Mouse (Mus musculus): ENCODE measurements around the gene Sfpq. TPM values are rescaled to one million over a fixed set of nuclear protein-coding genes. Genes with fewer than 3 reads are reported as not detected.

Sfpq gene
- 100 to 1,000 TPM in 1 of 2 experiments, 10 to 100 TPM in 1; 23.1 to 109 TPM for polyA plus RNA-seq (2012; fragmentation: generic; extraction: Trizol)

GRCm38 (mm10) chr4:127021151-127021945 lies at the start of gene Sfpq:
Gene Sfpq, plus strand, starts transcription at chr4:127021324.

DNA sequence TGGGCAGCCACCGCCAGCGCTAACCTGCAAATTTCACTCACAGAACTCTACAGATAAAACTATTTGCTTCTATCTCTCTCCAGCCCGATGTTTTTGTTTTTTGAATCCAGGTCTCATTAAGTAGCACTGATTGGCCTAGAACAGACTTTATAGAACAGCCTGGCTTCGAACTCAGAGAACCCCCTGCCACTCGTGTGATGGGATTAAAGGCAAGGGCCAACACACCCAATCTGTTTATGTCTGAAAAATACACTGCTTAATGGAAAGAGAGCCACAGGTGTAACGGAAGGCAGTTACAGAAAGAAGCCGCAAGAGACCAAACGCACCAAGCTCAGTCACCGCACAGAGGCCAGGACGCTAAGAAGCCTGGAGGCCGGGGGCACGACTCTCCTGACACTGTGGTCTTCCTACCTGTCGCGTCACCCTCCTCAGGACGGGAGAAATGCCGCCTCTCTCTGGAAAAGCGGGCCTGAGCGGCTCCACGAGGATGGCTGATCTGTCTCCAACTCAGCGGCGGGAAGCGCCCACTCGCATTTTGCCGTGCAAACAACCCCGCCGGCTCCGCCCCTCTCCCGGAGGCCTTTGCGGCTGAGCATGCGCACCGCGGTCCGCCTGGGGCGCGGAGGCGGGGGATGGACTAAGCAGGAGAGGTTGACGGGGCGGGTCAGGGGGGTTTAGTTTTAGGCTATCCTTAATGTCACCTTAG lies 39.6 kb downstream of the Sfpq start, which contains the start of gene Zmym1:
Gene Zmym1, minus strand, starts transcription at position 568 of the 706 bp plus-strand sequence.

DNA sequence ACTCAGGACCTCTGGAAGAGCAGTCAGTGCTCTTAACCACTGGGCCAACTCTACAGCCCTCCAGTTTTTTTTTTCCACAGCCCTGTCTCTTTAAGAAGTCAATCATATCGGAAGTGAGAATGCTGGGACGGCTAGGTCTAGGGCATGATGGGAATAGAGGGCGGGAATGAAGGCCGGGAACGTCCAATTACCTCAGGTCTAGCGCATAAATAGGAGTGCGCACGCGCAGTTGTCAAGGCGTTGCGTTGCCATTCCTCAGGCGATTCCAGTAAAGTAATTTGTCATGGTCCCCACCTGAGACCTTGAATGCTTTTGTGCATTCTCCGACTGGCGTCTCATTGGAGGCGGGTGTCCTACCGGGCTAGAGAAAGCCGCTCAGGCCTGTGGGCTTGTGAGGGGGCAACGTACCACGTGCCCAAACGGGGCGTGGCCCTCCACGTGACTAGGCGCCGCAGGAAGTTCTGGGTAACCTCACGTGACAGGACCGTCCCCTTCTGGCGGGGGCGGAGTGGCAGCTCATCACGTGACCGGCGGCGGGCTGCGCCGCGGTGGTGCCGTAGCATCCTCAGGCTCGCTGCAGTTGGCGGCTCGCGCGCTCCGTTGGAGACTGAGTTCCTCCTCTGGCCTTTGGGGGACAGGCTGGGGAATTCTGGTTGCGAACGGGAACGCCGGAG lies 55.9 kb downstream of the Sfpq start, which contains the start of gene Zmym6:
Gene Zmym6, plus strand, starts transcription at position 509 of the 674 bp plus-strand sequence.

Other genes starting within 250 kb of the Sfpq start
- 1 to 10 TPM in 1 of 2 experiments, under 1 TPM in 1; 0.50 to 6.4 TPM for gene Zmym4, start 53.2 kb upstream of the Sfpq start, polyA plus RNA-seq (2012; fragmentation: generic; extraction: Trizol)
- 1 to 10 TPM in 1 of 2 experiments, under 1 TPM in 1; 0.36 to 2.3 TPM for gene Zmym1, start 39.8 kb downstream of the Sfpq start, polyA plus RNA-seq (2012; fragmentation: generic; extraction: Trizol)
- 1 to 10 TPM in 1 of 2 experiments, under 1 TPM in 1; 0.02 to 1.2 TPM for gene Zmym6, start 56.1 kb downstream of the Sfpq start, polyA plus RNA-seq (2012; fragmentation: generic; extraction: Trizol)
- 10 to 100 TPM in 1 of 2 experiments, 1 to 10 TPM in 1; 2.3 to 10.6 TPM for gene Tmem35b, start 102.4 kb downstream of the Sfpq start, polyA plus RNA-seq (2012; fragmentation: generic; extraction: Trizol)
- gene Dlgap3, start 147.9 kb downstream of the Sfpq start, polyA plus RNA-seq (2012; fragmentation: generic; extraction: Trizol), result under 1 TPM; 0.01 to 0.09 TPM
- 10 to 100 TPM; 43.8 to 68.0 TPM for gene Smim12, start 222.5 kb downstream of the Sfpq start, polyA plus RNA-seq (2012; fragmentation: generic; extraction: Trizol)